Mouse (Mus musculus): ENCODE measurements at regions not wholly inside any gene's neighbourhood (a gene's known extent, or its start where the extent isn't known, plus 50 kb on each side); places are given as distances from the start of the nearest gene placed in this dataset.
A peak's percentile ranks its signal among the peaks of the same experiment; 100 is the strongest.

DNA sequence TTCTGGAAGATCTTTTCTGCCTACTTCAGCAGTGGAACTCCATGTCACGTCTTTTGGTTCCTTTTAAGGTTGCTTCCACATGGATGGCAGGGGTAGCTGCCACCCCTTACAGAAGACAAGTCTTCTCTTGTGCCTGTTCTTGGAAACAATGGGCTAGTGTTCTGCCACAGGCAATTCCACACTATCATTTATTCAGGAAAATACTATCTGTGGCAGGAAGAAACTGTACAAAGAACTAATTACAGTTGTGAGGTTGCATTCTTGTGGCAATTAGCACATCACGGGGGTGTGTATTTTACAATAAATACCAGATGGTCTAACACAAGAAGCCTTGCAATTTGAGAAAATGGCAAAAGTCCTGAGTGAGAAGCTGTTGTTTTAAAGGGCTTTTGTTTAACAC lies 489.8 kb downstream of the Ccdc50 start:
- Histone ChIP-seq H3K9ac (no peak overlapping the region), H3K27me3 (no peaks in the 10 kb centered on the region), H3K36me3 (no peaks in the 10 kb centered on the region), H3K4me3 (no peak overlapping the region), H3K27ac (replicated peaks) (no peak overlapping the region), H3K4me2 (no peak overlapping the region), H3K4me1 (replicated peaks) (no peaks in the 10 kb centered on the region), H3K9me3 (no peaks in the 10 kb centered on the region)
- 34% methylated on average over 2 of the region's 2 CpGs for WGBS
- ATAC-seq (ENCODE audit: low FRiP score, low read depth) = no peak

GRCm38 (mm10) chr16:27878950-27879349 lies 490.3 kb downstream of the Ccdc50 start:
- Histone ChIP-seq H3K9ac (no peak overlapping the region), H3K9me3 (no peaks in the 10 kb centered on the region), H3K4me1 (replicated peaks) (no peaks in the 10 kb centered on the region), H3K4me2 (no peak overlapping the region), H3K4me3 (no peak overlapping the region), H3K27ac (replicated peaks) (no peak overlapping the region), H3K36me3 (no peaks in the 10 kb centered on the region), H3K27me3 (no peaks in the 10 kb centered on the region)
- 51% methylated on average over 3 of the region's 3 CpGs for WGBS
- ATAC-seq (ENCODE audit: low FRiP score, low read depth) = no peak

GRCm38 (mm10) chr16:27884363-27884762 lies 495.7 kb downstream of the Ccdc50 start:
- H3K4me3 ChIP-seq = no peak overlapping the region
- no peak overlapping the region for H3K4me2 ChIP-seq
- H3K27ac ChIP-seq (replicated peaks) = no peak overlapping the region
- H3K4me1 ChIP-seq (replicated peaks) = no peaks in the 10 kb centered on the region
- no peaks in the 10 kb centered on the region for H3K36me3 ChIP-seq
- ATAC-seq (ENCODE audit: low FRiP score, low read depth) = peak; percentile 72
- H3K9me3 ChIP-seq = no peaks in the 10 kb centered on the region
- WGBS = 25% methylated on average over 2 of the region's 2 CpGs
- no peak overlapping the region for H3K9ac ChIP-seq
- no peaks in the 10 kb centered on the region for H3K27me3 ChIP-seq

DNA sequence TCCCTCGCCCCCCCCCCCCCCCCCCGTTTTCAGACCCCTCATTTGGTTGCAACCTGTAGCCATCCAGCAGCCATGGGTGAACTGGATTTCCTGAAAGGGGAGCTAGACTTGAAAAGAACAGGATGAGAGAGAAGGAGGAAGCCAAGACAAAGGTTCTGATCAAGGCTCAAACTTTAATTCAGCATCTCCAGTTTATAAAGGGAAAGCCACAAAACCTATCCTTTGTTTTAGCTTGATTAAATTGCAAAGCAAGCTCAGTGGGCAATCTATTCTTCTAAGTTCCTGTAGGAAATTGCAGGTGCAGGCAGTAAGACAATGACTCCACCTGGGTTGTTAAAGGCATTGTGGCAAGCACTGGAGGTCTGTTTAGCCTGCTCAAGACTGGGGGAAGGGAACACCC lies 517.4 kb downstream of the Ccdc50 start:
- H3K9ac ChIP-seq = no peak overlapping the region
- ATAC-seq (ENCODE audit: low FRiP score, low read depth) = no peak
- 10% methylated on average over 2 of the region's 2 CpGs for WGBS
- no peaks in the 10 kb centered on the region for H3K9me3 ChIP-seq
- no peak overlapping the region for H3K4me3 ChIP-seq
- no peaks in the 10 kb centered on the region for H3K4me1 ChIP-seq (replicated peaks)
- H3K27me3 ChIP-seq = no peaks in the 10 kb centered on the region
- H3K27ac ChIP-seq (replicated peaks) = no peak overlapping the region
- no peaks in the 10 kb centered on the region for H3K36me3 ChIP-seq
- no peak overlapping the region for H3K4me2 ChIP-seq

DNA sequence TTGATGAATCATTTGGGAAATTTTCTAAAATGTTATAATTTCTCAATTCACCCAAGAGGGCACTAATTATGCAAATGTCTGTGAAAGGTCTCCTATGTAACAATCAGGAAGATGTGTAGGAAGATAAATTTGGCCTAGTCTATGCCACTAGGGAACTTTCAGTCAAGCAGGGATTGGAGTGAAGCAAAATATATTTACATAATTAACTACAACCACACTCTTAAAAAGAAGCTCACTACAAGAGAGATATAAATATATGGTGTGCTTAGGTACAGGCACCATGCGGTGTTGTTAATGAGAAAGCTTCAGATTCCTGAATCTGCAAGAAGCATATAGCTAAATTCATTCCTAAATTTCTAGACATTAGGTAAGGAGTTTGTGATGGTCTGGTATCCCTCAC lies 526.8 kb downstream of the Ccdc50 start:
- H3K4me1 ChIP-seq (replicated peaks) = no peaks in the 10 kb centered on the region
- 77% methylated on average over 1 of the region's 1 CpGs for WGBS
- no peak overlapping the region for H3K4me3 ChIP-seq
- H3K27me3 ChIP-seq = no peaks in the 10 kb centered on the region
- no peak overlapping the region for H3K9ac ChIP-seq
- H3K4me2 ChIP-seq = no peak overlapping the region
- H3K9me3 ChIP-seq = no peaks in the 10 kb centered on the region
- no peak for ATAC-seq (ENCODE audit: low FRiP score, low read depth)
- no peaks in the 10 kb centered on the region for H3K36me3 ChIP-seq
- H3K27ac ChIP-seq (replicated peaks) = no peak overlapping the region

DNA sequence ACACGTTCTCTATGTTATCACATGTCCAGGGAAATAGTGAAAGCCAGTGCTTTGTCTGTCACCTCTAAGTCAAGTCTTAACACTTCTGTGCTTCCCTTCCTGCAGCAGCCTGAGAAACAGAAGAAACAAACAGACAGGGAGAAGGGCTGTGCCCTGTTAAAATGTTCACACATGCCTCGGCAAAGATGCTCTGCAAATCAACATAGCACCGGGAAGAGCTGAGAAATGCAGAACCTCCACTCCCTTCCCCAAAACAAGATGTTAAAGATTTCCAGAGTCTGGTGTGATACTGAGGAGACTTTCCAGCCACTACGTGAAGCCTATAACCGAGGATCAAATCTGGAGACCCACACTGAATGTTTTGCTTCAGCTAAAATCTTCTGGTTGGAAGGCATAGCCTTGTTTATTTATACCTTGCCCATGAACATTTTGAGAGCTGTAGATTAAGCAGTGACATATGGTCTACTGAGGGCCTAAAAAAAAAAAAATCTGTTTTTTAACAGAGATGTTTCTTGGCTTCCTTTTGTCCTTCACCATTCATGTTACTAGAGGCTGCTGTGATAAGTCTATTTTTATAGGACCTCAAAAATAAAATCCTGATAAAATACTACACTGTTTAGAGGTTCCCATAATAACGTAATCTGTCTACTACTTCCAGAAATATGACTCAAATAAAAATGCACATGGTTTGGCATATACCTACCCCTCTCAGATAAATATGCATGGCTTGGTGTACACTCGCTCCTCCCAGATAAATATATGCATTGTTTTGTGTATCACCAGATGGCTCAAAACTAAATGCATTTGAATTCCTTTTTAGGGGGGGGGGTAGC lies 537.1 kb downstream of the Ccdc50 start:
- Histone ChIP-seq H3K4me1 (replicated peaks) (no peaks in the 10 kb centered on the region), H3K9me3 (no peaks in the 10 kb centered on the region), H3K27me3 (no peaks in the 10 kb centered on the region), H3K4me2 (no peak overlapping the region), H3K36me3 (no peaks in the 10 kb centered on the region), H3K9ac (no peak overlapping the region), H3K4me3 (no peak overlapping the region), H3K27ac (replicated peaks) (no peak overlapping the region; the same call in 1 of the 2 replicates)
- WGBS = 62% methylated on average over 7 of the region's 7 CpGs
- ATAC-seq (ENCODE audit: low FRiP score, low read depth) = no peak

DNA sequence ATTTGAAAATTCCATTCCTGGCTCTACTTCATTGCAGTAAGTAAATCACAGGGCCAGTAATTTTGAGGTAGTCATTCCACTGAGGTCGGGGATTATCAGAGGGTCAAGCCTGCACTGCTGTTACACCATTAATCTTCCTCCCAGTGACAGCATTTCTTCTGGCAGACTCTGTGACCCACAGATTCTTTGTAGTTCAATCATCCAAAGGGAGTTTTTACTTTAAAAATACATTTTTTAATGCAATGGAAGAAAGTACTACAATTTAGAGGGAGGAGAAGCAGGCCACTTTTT lies 537.6 kb downstream of the Ccdc50 start:
- H3K4me2 ChIP-seq = no peak overlapping the region
- WGBS = 61% methylated on average over 1 of the region's 1 CpGs
- no peak overlapping the region for H3K4me3 ChIP-seq
- H3K27ac ChIP-seq (replicated peaks) = no peak overlapping the region
- H3K27me3 ChIP-seq = no peaks in the 10 kb centered on the region
- no peak overlapping the region for H3K9ac ChIP-seq
- H3K36me3 ChIP-seq = no peaks in the 10 kb centered on the region
- no peaks in the 10 kb centered on the region for H3K9me3 ChIP-seq
- no peaks in the 10 kb centered on the region for H3K4me1 ChIP-seq (replicated peaks)
- no peak for ATAC-seq (ENCODE audit: low FRiP score, low read depth)

DNA sequence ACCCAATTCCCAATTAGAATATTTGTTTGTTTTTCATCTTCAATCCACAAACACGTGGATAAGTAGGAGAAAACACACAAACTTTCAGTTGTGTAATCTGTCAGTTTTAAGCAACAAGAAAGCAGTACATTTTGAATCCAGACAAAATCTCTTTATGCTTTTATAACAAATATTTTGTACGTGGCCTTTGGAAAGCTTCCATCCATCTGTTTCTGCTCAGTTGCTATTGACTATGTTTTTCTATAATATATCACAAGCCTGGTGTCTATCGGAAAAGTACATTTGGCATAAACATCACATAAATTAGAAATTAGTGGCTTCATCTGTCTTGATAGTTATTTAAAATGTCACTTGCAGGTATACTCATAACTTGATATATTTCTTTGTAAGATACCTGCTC lies 560.6 kb downstream of the Ccdc50 start:
- H3K36me3 ChIP-seq = no peaks in the 10 kb centered on the region
- H3K4me2 ChIP-seq = no peak overlapping the region
- H3K4me1 ChIP-seq (replicated peaks) = no peaks in the 10 kb centered on the region
- H3K27me3 ChIP-seq = no peaks in the 10 kb centered on the region
- H3K4me3 ChIP-seq = no peak overlapping the region
- no peak for ATAC-seq (ENCODE audit: low FRiP score, low read depth)
- H3K9me3 ChIP-seq = no peaks in the 10 kb centered on the region
- WGBS = 81% methylated on average over 3 of the region's 3 CpGs
- no peak overlapping the region for H3K9ac ChIP-seq
- H3K27ac ChIP-seq (replicated peaks) = no peak overlapping the region

- Histone ChIP-seq H3K27ac (replicated peaks) (no peak overlapping the region), H3K4me2 (no peak overlapping the region), H3K27me3 (no peaks in the 10 kb centered on the region), H3K9me3 (no peaks in the 10 kb centered on the region), H3K4me1 (replicated peaks) (no peaks in the 10 kb centered on the region), H3K36me3 (no peaks in the 10 kb centered on the region), H3K4me3 (no peak overlapping the region), H3K9ac (no peak overlapping the region)
- 31% methylated on average over 3 of the region's 3 CpGs for WGBS
- no peak for ATAC-seq (ENCODE audit: low FRiP score, low read depth)
These were observed 561.1 kb downstream of the Ccdc50 start for GRCm38 (mm10) chr16:27949811-27950210.

- Histone ChIP-seq H3K27me3 (no peaks in the 10 kb centered on the region), H3K27ac (replicated peaks) (no peak overlapping the region), H3K9me3 (no peaks in the 10 kb centered on the region), H3K4me1 (replicated peaks) (no peaks in the 10 kb centered on the region), H3K4me3 (no peak overlapping the region), H3K9ac (no peak overlapping the region), H3K4me2 (no peak overlapping the region), H3K36me3 (no peaks in the 10 kb centered on the region)
- 71% methylated on average over 2 of the region's 2 CpGs for WGBS
- ATAC-seq (ENCODE audit: low FRiP score, low read depth) = 0 out of 2 replicates have a peak, but pooled peaks have one; percentile 34
These were observed 574.1 kb downstream of the Ccdc50 start for GRCm38 (mm10) chr16:27962811-27963210.

DNA sequence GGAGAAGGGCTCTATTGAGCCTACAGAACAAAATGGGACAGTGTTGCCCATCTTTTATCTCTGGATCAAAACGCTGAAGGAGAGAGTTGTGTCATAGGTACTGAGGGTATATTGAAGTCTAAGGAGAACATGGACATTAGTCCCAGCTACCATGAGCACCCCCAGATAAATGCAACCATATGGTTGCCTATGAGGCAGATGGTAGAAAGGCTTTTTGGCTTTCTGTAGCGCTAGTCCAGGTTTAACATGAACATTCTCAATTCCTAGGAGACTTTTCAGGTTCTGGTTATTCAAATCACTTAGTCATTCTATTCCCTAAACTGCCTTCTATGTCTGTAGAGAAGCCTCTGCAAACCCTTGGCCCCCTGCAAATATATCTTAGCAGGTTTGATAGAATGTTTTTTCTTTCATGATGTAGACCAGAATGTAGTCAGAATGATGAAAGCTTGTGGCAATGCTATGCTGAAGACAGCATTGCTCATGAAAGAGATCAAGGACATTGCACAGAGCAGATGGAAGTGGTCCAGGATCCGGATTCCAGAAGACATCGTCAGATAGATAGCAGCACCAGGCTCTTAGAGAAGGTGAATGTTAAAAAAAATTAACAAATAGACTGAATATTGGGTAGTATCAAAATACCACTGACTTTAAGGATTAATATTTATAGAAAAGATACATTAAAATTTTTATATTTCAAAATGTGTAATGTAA lies 590.2 kb downstream of the Ccdc50 start:
- no peak overlapping the region for H3K4me2 ChIP-seq
- no peaks in the 10 kb centered on the region for H3K27me3 ChIP-seq
- H3K36me3 ChIP-seq = no peaks in the 10 kb centered on the region
- H3K4me3 ChIP-seq = no peak overlapping the region
- no peak overlapping the region for H3K9ac ChIP-seq
- no peak overlapping the region for H3K27ac ChIP-seq (replicated peaks)
- no peak for ATAC-seq (ENCODE audit: low FRiP score, low read depth)
- no peaks in the 10 kb centered on the region for H3K4me1 ChIP-seq (replicated peaks)
- no peaks in the 10 kb centered on the region for H3K9me3 ChIP-seq
- WGBS = 92% methylated on average over 4 of the region's 4 CpGs

DNA sequence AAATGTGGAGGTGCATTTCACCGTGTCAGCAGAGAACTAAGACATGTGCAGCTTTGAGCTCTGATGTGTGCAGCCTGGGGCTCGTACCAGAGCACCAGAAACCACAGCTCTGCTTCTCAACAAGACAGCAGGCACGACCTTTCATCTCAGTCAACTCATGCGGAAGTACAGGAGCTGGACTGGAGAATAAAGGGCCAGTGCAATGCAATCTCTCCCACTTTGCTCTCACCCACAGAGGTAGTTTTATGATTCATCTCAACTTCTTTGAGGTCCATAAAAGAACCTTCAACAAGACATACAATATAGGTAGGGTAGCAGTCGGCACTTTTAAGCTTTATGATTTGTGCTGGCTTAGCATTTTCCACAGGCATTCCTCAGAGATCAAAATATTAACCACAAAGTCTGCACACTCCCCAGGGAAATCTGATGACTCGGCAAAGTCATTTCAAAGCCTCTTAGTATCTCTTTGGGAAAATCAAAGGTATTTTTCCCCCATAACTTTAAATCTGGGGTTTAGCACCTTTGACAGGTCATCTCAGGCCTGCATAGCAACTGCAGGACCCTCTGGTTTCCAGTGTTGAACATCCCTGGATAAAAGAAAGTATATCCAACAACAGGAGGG lies 626.7 kb downstream of the Ccdc50 start:
- 47% methylated on average over 6 of the region's 6 CpGs for WGBS
- Histone ChIP-seq H3K36me3 (no peaks in the 10 kb centered on the region), H3K4me1 (replicated peaks) (no peaks in the 10 kb centered on the region), H3K9ac (no peak overlapping the region), H3K27me3 (no peaks in the 10 kb centered on the region), H3K27ac (replicated peaks) (no peak overlapping the region), H3K9me3 (no peaks in the 10 kb centered on the region), H3K4me2 (no peak overlapping the region), H3K4me3 (no peak overlapping the region)
- ATAC-seq (ENCODE audit: low FRiP score, low read depth) = no peak

Data from hindbrain, embryonic 15.5 days (tissue).